Mouse (Mus musculus) lung, adult 2 months (tissue): ENCODE results near the gene Ube2u. TPM values are rescaled to one million over a fixed set of nuclear protein-coding genes. Genes with fewer than 3 reads are reported as not detected.
"Not testable (repeated sequence)": the region's sequence is repeated elsewhere in the genome, so short reads cannot be mapped to it uniquely, and the experiment has no call there.

ENCODE experiments used
- DNase-seq: peaks from one replicate; pipeline ENCODE4 v3.0.0; 2022
- H3K4me1 ChIP-seq: fragments of 200-500 bp; 2 replicates; pipeline ENCODE4 v1.6.1; 2011; ENCODE audit warnings: low read length; ENCODE audit not compliant: control insufficient read depth, insufficient read depth
- H3K4me3 ChIP-seq: fragments of 200-500 bp; replicated peaks from 2 replicates; pipeline ENCODE3; 2011; ENCODE audit warnings: low read depth, mild to moderate bottlenecking, control low read depth, low read length; ENCODE audit errors: extremely low read depth
- CTCF ChIP-seq: fragments of 200-500 bp; IDR thresholded peaks from 2 replicates; pipeline ENCODE4 v1.5.1; 2011; ENCODE audit warnings: mild to moderate bottlenecking, low read length, control low read depth; ENCODE audit not compliant: insufficient read depth
- POLR2A ChIP-seq: fragments of 200-500 bp; IDR thresholded peaks from 2 replicates; pipeline ENCODE4 v1.6.1; 2011; ENCODE audit warnings: low read depth, mild to moderate bottlenecking, control low read depth, low read length, borderline replicate concordance; ENCODE audit errors: extremely low read depth
- WGBS: fragments of 180-500 bp; shearing (Covaris S2); methylation state at CpG from one replicate; pipeline ENCODE4 v1.1.7; 2018; 5-methylcytosine and 5-hydroxymethylcytosine counted together
- polyA plus RNA-seq: library from polyadenylated mRNA; depleted of rRNA; stranded (reverse); fragments of >200 nt; gene quantifications from 2 replicates; pipeline ENCODE4 v1.2.3, GENCODE M21; 2012

The Ube2u gene
- polyA plus RNA-seq, 1 experiment: not detected

GRCm38 (mm10) chr4:100498192-100498591 lies 19.5 kb downstream of the Ube2u start:
- TF ChIP-seq CTCF: peak; percentile 69
- no peak for TF ChIP-seq POLR2A
- peak; percentile 8 for DNase-seq
- WGBS: 49% methylated on average over 6 of the region's 6 CpGs
- Histone ChIP-seq H3K4me3 (no peak overlapping the region), H3K4me1 (no peaks in the 10 kb centered on the region)

GRCm38 (mm10) chr4:100499037-100499601 lies 20.5 kb downstream of the Ube2u start:
- H3K4me1 ChIP-seq, DNase-seq, H3K4me3 ChIP-seq: not testable (repeated sequence)
- 75% methylated on average over 7 of the region's 7 CpGs for WGBS

GRCm38 (mm10) chr4:100503337-100503736 lies 24.7 kb downstream of the Ube2u start:
- no peak for DNase-seq
- H3K4me3 ChIP-seq: no peak overlapping the region
- TF ChIP-seq CTCF (no peak), POLR2A (no peak)
- 64% methylated on average over 2 of the region's 2 CpGs for WGBS
- no peaks in the 10 kb centered on the region for H3K4me1 ChIP-seq

GRCm38 (mm10) chr4:100517646-100518045 lies 39.0 kb downstream of the Ube2u start:
- Histone ChIP-seq H3K4me3 (no peak overlapping the region), H3K4me1 (no peaks in the 10 kb centered on the region)
- WGBS: 84% methylated on average over 2 of the region's 2 CpGs
- no peak for DNase-seq
- TF ChIP-seq CTCF (no peak), POLR2A (no peak)

- TF ChIP-seq POLR2A: no peak
- no peak for TF ChIP-seq CTCF
- DNase-seq: no peak
- H3K4me3 ChIP-seq: no peak overlapping the region
- WGBS: 40% methylated on average over 6 of the region's 6 CpGs
- no peaks in the 10 kb centered on the region for H3K4me1 ChIP-seq
Observed at GRCm38 (mm10) chr4:100522534-100522933, 43.9 kb downstream of the Ube2u start.

GRCm38 (mm10) chr4:100524741-100525140 lies 46.1 kb downstream of the Ube2u start:
- H3K4me3 ChIP-seq: no peak overlapping the region
- TF ChIP-seq CTCF (no peak), POLR2A (no peak)
- no peak for DNase-seq
- 70% methylated on average over 4 of the region's 4 CpGs for WGBS
- H3K4me1 ChIP-seq: no peaks in the 10 kb centered on the region

- no peak for DNase-seq
- TF ChIP-seq CTCF (no peak), POLR2A (no peak)
- WGBS: 60% methylated on average over 6 of the region's 6 CpGs
- H3K4me3 ChIP-seq: no peak overlapping the region
- no peaks in the 10 kb centered on the region for H3K4me1 ChIP-seq
Observed at GRCm38 (mm10) chr4:100526296-100526695, 47.6 kb downstream of the Ube2u start.

- Histone ChIP-seq H3K4me3 (no peak overlapping the region), H3K4me1 (no peaks in the 10 kb centered on the region)
- no peak for TF ChIP-seq POLR2A
- TF ChIP-seq CTCF: no peak
- DNase-seq: no peak
- 18% methylated on average over 3 of the region's 3 CpGs for WGBS
Observed at GRCm38 (mm10) chr4:100527086-100527485, 48.4 kb downstream of the Ube2u start.

GRCm38 (mm10) chr4:100527554-100528001 lies 48.9 kb downstream of the Ube2u start:
- Histone ChIP-seq H3K4me3 (no peak overlapping the region), H3K4me1 (no peaks in the 10 kb centered on the region)
- TF ChIP-seq POLR2A (no peak), CTCF (no peak)
- no peak for DNase-seq
- 11% methylated on average over 15 of the region's 15 CpGs for WGBS

GRCm38 (mm10) chr4:100533607-100534006 lies 55.0 kb downstream of the Ube2u start:
- TF ChIP-seq POLR2A (no peak), CTCF (no peak)
- WGBS: 55% methylated on average over 6 of the region's 6 CpGs
- Histone ChIP-seq H3K4me3 (no peak overlapping the region), H3K4me1 (no peaks in the 10 kb centered on the region)
- no peak for DNase-seq

- Histone ChIP-seq H3K4me1 (no peaks in the 10 kb centered on the region), H3K4me3 (no peak overlapping the region)
- no peak for DNase-seq
- 79% methylated on average over 3 of the region's 3 CpGs for WGBS
- TF ChIP-seq POLR2A (no peak), CTCF (no peak)
Observed at GRCm38 (mm10) chr4:100534946-100535345, 56.3 kb downstream of the Ube2u start.

- WGBS: 4% methylated on average over 3 of the region's 3 CpGs
- Histone ChIP-seq H3K4me3 (no peak overlapping the region), H3K4me1 (no peaks in the 10 kb centered on the region)
- no peak for DNase-seq
- TF ChIP-seq CTCF (no peak), POLR2A (no peak)
Observed at GRCm38 (mm10) chr4:100537898-100538297, 59.2 kb downstream of the Ube2u start.
